Mouse (Mus musculus) hindbrain, embryonic 15.5 days (tissue): ENCODE results near the gene Lkaaear1. TPM values are rescaled to one million over a fixed set of nuclear protein-coding genes. Genes with fewer than 3 reads are reported as not detected.

Experiments used
- ATAC-seq: fragments of 200-750 bp; cut with Nextera tagmentation; 2 replicates; pipeline ENCODE4 v1.8.0; 2017; ENCODE audit warnings: low read depth, moderate number of reproducible peaks, moderate TSS enrichment; ENCODE audit not compliant: low FRiP score
- H3K27ac ChIP-seq: fragments of 300-500 bp; sonication (generic); replicated peaks from 2 replicates; pipeline ENCODE4 v1.5.1; 2015; ENCODE audit warnings: mild to moderate bottlenecking, inconsistent platforms
- H3K27me3 ChIP-seq: fragments of 300-500 bp; sonication (generic); 2 replicates; pipeline ENCODE4 v1.6.1; 2015; ENCODE audit warnings: control low read depth, inconsistent platforms
- H3K36me3 ChIP-seq: fragments of 300-500 bp; sonication (generic); 2 replicates; pipeline ENCODE4 v1.6.1; 2015; ENCODE audit warnings: control low read depth, inconsistent platforms
- H3K4me1 ChIP-seq: fragments of 300-500 bp; sonication (generic); replicated peaks from 2 replicates; pipeline ENCODE4 v1.6.1; 2015; ENCODE audit warnings: control low read depth, inconsistent platforms
- H3K4me2 ChIP-seq: fragments of 300-500 bp; sonication (generic); 2 replicates; pipeline ENCODE4 v1.6.1; 2015; ENCODE audit warnings: moderate library complexity, mild to moderate bottlenecking, inconsistent platforms
- H3K4me3 ChIP-seq: fragments of 300-500 bp; sonication (generic); 2 replicates; pipeline ENCODE4 v1.5.1; 2015; ENCODE audit warnings: mild to moderate bottlenecking, inconsistent platforms
- H3K9ac ChIP-seq: fragments of 300-500 bp; sonication (generic); 2 replicates; pipeline ENCODE4 v1.6.1; 2015; ENCODE audit warnings: inconsistent platforms
- H3K9me3 ChIP-seq: fragments of 300-500 bp; sonication (generic); 2 replicates; pipeline ENCODE4 v1.6.1; 2016; ENCODE audit warnings: control low read depth, inconsistent platforms
- whole genome bisulfite sequencing: fragments of 180-500 bp; shearing (Covaris S2); methylation state at CpG from one replicate; pipeline ENCODE4 v1.1.7; 2015; 5-methylcytosine and 5-hydroxymethylcytosine counted together
- polyA plus RNA-seq: library from polyadenylated mRNA; unstranded; fragments of >200 nt; fragmentation: Nextera tagmentation; extraction: Ambion mirVana; gene quantifications from 2 replicates; pipeline ENCODE4 v1.2.1, GENCODE M21; 2015

Lkaaear1 gene
- polyA plus RNA-seq, 1 experiment from 2014 or later, result not detected

GRCm38 (mm10) chr2:181681978-181682377, 16.3 kb downstream of the Lkaaear1 start:
- Histone ChIP-seq H3K4me1 (peaks cover 18% of the 10 kb centered on the region), H3K27me3 (no peaks in the 10 kb centered on the region), H3K4me3 (no peak overlapping the region), H3K27ac (no peak overlapping the region), H3K4me2 (no peak overlapping the region), H3K9me3 (no peaks in the 10 kb centered on the region), H3K36me3 (peaks cover 13% of the 10 kb centered on the region; the same call in 1 of the 2 replicates), H3K9ac (no peak overlapping the region)
- WGBS, result 94% methylated on average over 1 of the region's 1 CpGs
- no peak for ATAC-seq

- peak overlapping the region; percentile 64 for H3K4me3 ChIP-seq
- peak overlapping the region; percentile 91 for H3K4me2 ChIP-seq
- WGBS, result 21% methylated on average over 7 of the region's 7 CpGs
- peak; percentile 23 for ATAC-seq
- no peaks in the 10 kb centered on the region for H3K27me3 ChIP-seq
- peaks cover 19% of the 10 kb centered on the region for H3K4me1 ChIP-seq
- H3K27ac ChIP-seq, result peak overlapping the region; percentile 79
- H3K9me3 ChIP-seq, result no peaks in the 10 kb centered on the region
- 0 out of 2 replicates have a peak, but pooled peaks cover 7% of the 10 kb centered on the region for H3K36me3 ChIP-seq
- peak overlapping the region; percentile 84 for H3K9ac ChIP-seq
These were observed 17.5 kb downstream of the Lkaaear1 start for GRCm38 (mm10) chr2:181680716-181681117.

- Histone ChIP-seq H3K27ac (peak within 1 kb of the TSS; percentile 79), H3K4me3 (peak within 1 kb of the TSS; percentile 64), H3K36me3 (0 out of 2 replicates have a peak, but pooled peaks cover under 1% of the 10 kb centered on the region), H3K27me3 (no peaks in the 10 kb centered on the region), H3K9ac (peak within 1 kb of the TSS; percentile 84), H3K4me1 (peaks cover 25% of the 10 kb centered on the region), H3K9me3 (no peaks in the 10 kb centered on the region), H3K4me2 (peak within 1 kb of the TSS; percentile 91)
- peak; percentile 62 for ATAC-seq
- under 1% methylated on average over 65 of the region's 69 CpGs for WGBS
These were observed 18.1 kb downstream of the Lkaaear1 start, which contains the start of gene Tcea2 for GRCm38 (mm10) chr2:181679951-181680715. Gene Tcea2 (plus strand): TSS chr2:181680310.

GRCm38 (mm10) chr2:181678780-181679179, 19.5 kb downstream of the Lkaaear1 start:
- Histone ChIP-seq H3K4me1 (peaks cover 29% of the 10 kb centered on the region), H3K27ac (no peak overlapping the region), H3K36me3 (no peaks in the 10 kb centered on the region), H3K4me3 (no peak overlapping the region), H3K9ac (no peak overlapping the region), H3K9me3 (no peaks in the 10 kb centered on the region), H3K27me3 (no peaks in the 10 kb centered on the region), H3K4me2 (no peak overlapping the region)
- 49% methylated on average over 1 of the region's 1 CpGs for WGBS
- peak; percentile 60; the same call in 1 of the 2 replicates for ATAC-seq

GRCm38 (mm10) chr2:181677755-181678098, 20.5 kb downstream of the Lkaaear1 start:
- no peaks in the 10 kb centered on the region for H3K9me3 ChIP-seq
- H3K4me2 ChIP-seq, result no peak overlapping the region
- H3K4me1 ChIP-seq, result peaks cover 29% of the 10 kb centered on the region
- no peak overlapping the region for H3K4me3 ChIP-seq
- 58% methylated on average over 3 of the region's 3 CpGs for WGBS
- no peak for ATAC-seq
- no peak overlapping the region for H3K9ac ChIP-seq
- no peak overlapping the region for H3K27ac ChIP-seq
- peaks cover 8% of the 10 kb centered on the region for H3K27me3 ChIP-seq
- no peaks in the 10 kb centered on the region for H3K36me3 ChIP-seq

- ATAC-seq, result no peak
- H3K4me1 ChIP-seq, result peaks cover 29% of the 10 kb centered on the region
- WGBS, result 45% methylated on average over 5 of the region's 5 CpGs
- H3K9me3 ChIP-seq, result no peaks in the 10 kb centered on the region
- no peak overlapping the region for H3K9ac ChIP-seq
- peak overlapping the region; percentile 19 for H3K27ac ChIP-seq
- no peak overlapping the region for H3K4me3 ChIP-seq
- no peaks in the 10 kb centered on the region for H3K36me3 ChIP-seq
- H3K4me2 ChIP-seq, result no peak overlapping the region
- H3K27me3 ChIP-seq, result peaks cover 13% of the 10 kb centered on the region
These were observed 21.0 kb downstream of the Lkaaear1 start for GRCm38 (mm10) chr2:181677096-181677754.

GRCm38 (mm10) chr2:181676424-181676823, 21.8 kb downstream of the Lkaaear1 start:
- WGBS, result 14% methylated on average over 2 of the region's 2 CpGs
- Histone ChIP-seq H3K9me3 (no peaks in the 10 kb centered on the region), H3K27ac (peak overlapping the region; percentile 19), H3K4me1 (peaks cover 31% of the 10 kb centered on the region), H3K27me3 (peaks cover 21% of the 10 kb centered on the region), H3K4me3 (no peak overlapping the region), H3K9ac (no peak overlapping the region), H3K36me3 (no peaks in the 10 kb centered on the region), H3K4me2 (no peak overlapping the region)
- ATAC-seq, result no peak

- Histone ChIP-seq H3K9ac (no peak overlapping the region), H3K27me3 (peaks cover 30% of the 10 kb centered on the region), H3K36me3 (no peaks in the 10 kb centered on the region), H3K4me3 (0 out of 2 replicates have a peak overlapping the region, but pooled peaks have one; percentile 15), H3K9me3 (no peaks in the 10 kb centered on the region), H3K4me1 (peaks cover 31% of the 10 kb centered on the region), H3K27ac (peak overlapping the region; percentile 19; the same call in 1 of the 2 replicates), H3K4me2 (peak overlapping the region; percentile 41)
- WGBS, result under 1% methylated on average over 14 of the region's 14 CpGs
- ATAC-seq, result peak; percentile 32; the same call in 1 of the 2 replicates
These were observed 22.8 kb downstream of the Lkaaear1 start for GRCm38 (mm10) chr2:181675454-181675853.

- ATAC-seq, result no peak
- H3K4me2 ChIP-seq, result no peak overlapping the region
- WGBS, result 83% methylated on average over 4 of the region's 4 CpGs
- no peak overlapping the region for H3K4me3 ChIP-seq
- H3K9me3 ChIP-seq, result no peaks in the 10 kb centered on the region
- H3K9ac ChIP-seq, result no peak overlapping the region
- no peaks in the 10 kb centered on the region for H3K36me3 ChIP-seq
- H3K27ac ChIP-seq, result no peak overlapping the region
- H3K27me3 ChIP-seq, result peaks cover 36% of the 10 kb centered on the region
- H3K4me1 ChIP-seq, result peaks cover 36% of the 10 kb centered on the region
These were observed 23.3 kb downstream of the Lkaaear1 start for GRCm38 (mm10) chr2:181674934-181675333.

- H3K4me2 ChIP-seq, result no peak overlapping the region
- no peaks in the 10 kb centered on the region for H3K36me3 ChIP-seq
- 65% methylated on average over 1 of the region's 1 CpGs for WGBS
- H3K4me1 ChIP-seq, result peaks cover 29% of the 10 kb centered on the region
- H3K27me3 ChIP-seq, result peaks cover 49% of the 10 kb centered on the region
- H3K27ac ChIP-seq, result no peak overlapping the region
- ATAC-seq, result no peak
- no peaks in the 10 kb centered on the region for H3K9me3 ChIP-seq
- H3K4me3 ChIP-seq, result no peak overlapping the region
- no peak overlapping the region for H3K9ac ChIP-seq
These were observed 24.7 kb downstream of the Lkaaear1 start for GRCm38 (mm10) chr2:181673501-181673900.

- ATAC-seq, result no peak
- peak overlapping the region; percentile 42 for H3K4me3 ChIP-seq
- no peaks in the 10 kb centered on the region for H3K9me3 ChIP-seq
- H3K9ac ChIP-seq, result no peak overlapping the region
- H3K27ac ChIP-seq, result no peak overlapping the region
- peak overlapping the region; percentile 64; the same call in 1 of the 2 replicates for H3K4me2 ChIP-seq
- H3K4me1 ChIP-seq, result peaks cover 29% of the 10 kb centered on the region
- H3K27me3 ChIP-seq, result peaks cover 51% of the 10 kb centered on the region
- no peaks in the 10 kb centered on the region for H3K36me3 ChIP-seq
- WGBS, result 33% methylated on average over 7 of the region's 7 CpGs
These were observed 26.3 kb downstream of the Lkaaear1 start for GRCm38 (mm10) chr2:181671984-181672383.

- Histone ChIP-seq H3K9ac (peak within 1 kb of the TSS; percentile 23; the same call in 1 of the 2 replicates), H3K4me3 (peak within 1 kb of the TSS; percentile 42), H3K4me2 (peak within 1 kb of the TSS; percentile 64), H3K4me1 (peaks cover 29% of the 10 kb centered on the region), H3K27ac (peak within 1 kb of the TSS; percentile 17), H3K27me3 (peaks cover 51% of the 10 kb centered on the region), H3K36me3 (no peaks in the 10 kb centered on the region), H3K9me3 (no peaks in the 10 kb centered on the region)
- under 1% methylated on average over 43 of the region's 43 CpGs for WGBS
- 0 out of 2 replicates have a peak, but pooled peaks have one; percentile 27 for ATAC-seq
These were observed 26.9 kb downstream of the Lkaaear1 start, which contains the start of gene Sox18 for GRCm38 (mm10) chr2:181671326-181671725. Gene Sox18 (minus strand): TSS chr2:181671640.
